Mouse (Mus musculus) spleen, adult 2 months (tissue): ENCODE measurements around the gene Gm28230. TPM values are rescaled to one million over a fixed set of nuclear protein-coding genes. Genes with fewer than 3 reads are reported as not detected.

Experiments
- DNase-seq, 2 experiments: peaks; one replicate each; pipeline versions ENCODE4 v3.0.0 to v3.0.0-alpha.2; 2012 to 2021; ENCODE audit warnings: low spot score in 2 of 2, low read depth in 1 of 2
- H3K27ac ChIP-seq: fragments of 200-500 bp; 2 replicates; pipeline ENCODE4 v1.5.1; 2012; ENCODE audit warnings: low read length, inconsistent platforms; ENCODE audit not compliant: insufficient read depth
- H3K27me3 ChIP-seq: fragments of 200-500 bp; 2 replicates; pipeline ENCODE4 v1.6.1; 2012; ENCODE audit warnings: mild to moderate bottlenecking, moderate library complexity, low read length, inconsistent platforms; ENCODE audit not compliant: control insufficient read depth, insufficient read depth
- H3K36me3 ChIP-seq: fragments of 200-500 bp; 2 replicates; pipeline ENCODE4 v1.6.1; 2012; ENCODE audit warnings: mild to moderate bottlenecking, low read length, inconsistent platforms; ENCODE audit not compliant: control insufficient read depth, insufficient read depth
- H3K4me1 ChIP-seq: fragments of 200-500 bp; 2 replicates; pipeline ENCODE4 v1.6.1; 2011; ENCODE audit warnings: inconsistent platforms; ENCODE audit not compliant: control insufficient read depth, insufficient read depth, insufficient read length
- H3K4me3 ChIP-seq: fragments of 200-500 bp; 2 replicates; pipeline ENCODE4 v1.5.1; 2011; ENCODE audit warnings: mild to moderate bottlenecking, inconsistent platforms; ENCODE audit not compliant: insufficient read depth, insufficient read length; ENCODE audit errors: extremely low read depth
- CTCF ChIP-seq: fragments of 200-500 bp; IDR thresholded peaks from 2 replicates; pipeline ENCODE4 v1.5.1; 2011; ENCODE audit warnings: mild to moderate bottlenecking, inconsistent platforms; ENCODE audit not compliant: insufficient read depth, insufficient read length, insufficient replicate concordance; ENCODE audit errors: extremely low read depth
- POLR2A ChIP-seq: fragments of 200-500 bp; IDR thresholded peaks from 2 replicates; pipeline ENCODE4 v1.6.1; 2011; ENCODE audit warnings: low read depth, low read length, inconsistent platforms
- WGBS: fragments of 180-500 bp; shearing (Covaris S2); methylation state at CpG from one replicate; pipeline ENCODE4 v1.1.7; 2018; 5-methylcytosine and 5-hydroxymethylcytosine counted together
- polyA plus RNA-seq: library from polyadenylated mRNA; depleted of rRNA; stranded (reverse); fragments of >200 nt; gene quantifications from 2 replicates; pipeline ENCODE4 v1.2.3, GENCODE M21; 2012

Gm28230 gene
- polyA plus RNA-seq, 1 experiment, result not detected

- WGBS, result 7% methylated on average over 31 of the region's 31 CpGs
- Histone ChIP-seq H3K4me1 (no peaks in the 10 kb centered on the region), H3K36me3 (no peaks in the 10 kb centered on the region), H3K27ac (no peak overlapping the region), H3K4me3 (no peak overlapping the region), H3K27me3 (peaks cover 60% of the 10 kb centered on the region)
- TF ChIP-seq CTCF (no peak), POLR2A (no peak)
- DNase-seq, result no peak
Observed at GRCm38 (mm10) chr2:74687698-74688555, 38.6 kb upstream of the Gm28230 start.

- TF ChIP-seq CTCF (no peak), POLR2A (no peak)
- Histone ChIP-seq H3K4me1 (no peaks in the 10 kb centered on the region), H3K4me3 (no peak overlapping the region), H3K27ac (no peak overlapping the region), H3K36me3 (no peaks in the 10 kb centered on the region), H3K27me3 (peaks cover 51% of the 10 kb centered on the region)
- WGBS, result 7% methylated on average over 12 of the region's 12 CpGs
- no peak for DNase-seq
Observed at GRCm38 (mm10) chr2:74688795-74689573, 37.5 kb upstream of the Gm28230 start.

- TF ChIP-seq POLR2A (no peak), CTCF (no peak)
- no peak for DNase-seq
Observed at GRCm38 (mm10) chr2:74689574-74690337, 36.8 kb upstream of the Gm28230 start.

GRCm38 (mm10) chr2:74690338-74690716, 36.2 kb upstream of the Gm28230 start:
- H3K27ac ChIP-seq, result no peak overlapping the region
- no peak for DNase-seq
- TF ChIP-seq CTCF, result no peak
- no peak for TF ChIP-seq POLR2A
- no peak overlapping the region for H3K4me3 ChIP-seq
- no peaks in the 10 kb centered on the region for H3K4me1 ChIP-seq
- H3K27me3 ChIP-seq, result peaks cover 54% of the 10 kb centered on the region
- 11% methylated on average over 8 of the region's 8 CpGs for WGBS
- H3K36me3 ChIP-seq, result no peaks in the 10 kb centered on the region

More at GRCm38 (mm10) chr2:74689574-74690337, 36.8 kb upstream of the Gm28230 start:
- WGBS, result 4% methylated on average over 24 of the region's 24 CpGs
- H3K36me3 ChIP-seq, result no peaks in the 10 kb centered on the region
- peaks cover 53% of the 10 kb centered on the region for H3K27me3 ChIP-seq
- no peak overlapping the region for H3K4me3 ChIP-seq
- no peaks in the 10 kb centered on the region for H3K4me1 ChIP-seq
- H3K27ac ChIP-seq, result no peak overlapping the region

- H3K4me3 ChIP-seq, result no peak within 1 kb of the TSS
- H3K27ac ChIP-seq, result no peak within 1 kb of the TSS
- WGBS, result 10% methylated on average over 56 of the region's 56 CpGs
- H3K4me1 ChIP-seq, result no peaks in the 10 kb centered on the region
- peaks cover 59% of the 10 kb centered on the region for H3K27me3 ChIP-seq
- no peak for TF ChIP-seq CTCF
- TF ChIP-seq POLR2A, result no peak
- H3K36me3 ChIP-seq, result no peaks in the 10 kb centered on the region
- DNase-seq, result no peak
Observed at GRCm38 (mm10) chr2:74691022-74691951, 35.2 kb upstream of the Gm28230 start, which contains the start of gene Hoxd10. TSS of gene Hoxd10 (plus strand) at chr2:74691924.
